Mouse (Mus musculus): ENCODE data around the gene Fam216a.
"Not testable (repeated sequence)": the region's sequence is repeated elsewhere in the genome, so short reads cannot be mapped to it uniquely, and the experiment has no call there.

DNA sequence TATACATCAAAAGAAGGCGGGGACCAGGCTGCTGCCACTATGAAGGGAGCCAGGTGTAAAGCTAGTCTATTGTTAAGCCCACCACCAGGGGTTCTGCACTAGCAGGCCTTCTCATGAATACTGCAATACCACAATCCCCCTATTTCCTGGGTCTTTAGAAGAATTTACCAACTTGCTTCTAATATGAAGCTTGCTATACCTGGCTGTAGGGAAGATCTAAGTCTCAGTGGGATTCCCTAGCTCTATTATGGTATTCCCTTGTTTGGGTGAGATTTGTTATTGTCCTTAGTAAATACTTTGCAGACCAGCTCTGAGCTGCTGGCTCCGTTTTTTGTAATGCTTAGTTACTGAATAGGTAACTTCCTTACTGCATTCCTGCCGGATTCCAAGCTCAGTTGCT is 53.2 kb downstream of the Fam216a start:
- TF ChIP-seq POLR2A (IDR thresholded peaks at IDR 0.05; ENCODE audit: low read depth, low read length); CTCF (IDR thresholded peaks at IDR 0.05; ENCODE audit: extremely low read depth, insufficient read length, insufficient replicate concordance, low read depth, low read length): not testable (repeated sequence)
